Mouse (Mus musculus) midbrain, embryonic 12.5 days (tissue): Measurements from ENCODE around the gene Pnkp. TPM values are rescaled to one million over a fixed set of nuclear protein-coding genes. Genes with fewer than 3 reads are reported as not detected.

ENCODE experiments used
- ATAC-seq: fragments of 200-750 bp; cut with Nextera tagmentation; 2 replicates; pipeline ENCODE4 v1.8.0; 2017; ENCODE audit warnings: low read depth, moderate TSS enrichment, moderate library complexity; ENCODE audit not compliant: low FRiP score
- H3K27ac ChIP-seq: fragments of 300-500 bp; sonication (generic); replicated peaks from 2 replicates; pipeline ENCODE4 v1.5.1; 2016; ENCODE audit warnings: mild to moderate bottlenecking
- H3K27me3 ChIP-seq: fragments of 300-500 bp; sonication (generic); 2 replicates; pipeline ENCODE4 v1.6.1; 2016; ENCODE audit warnings: mild to moderate bottlenecking
- H3K36me3 ChIP-seq: fragments of 300-500 bp; sonication (generic); 2 replicates; pipeline ENCODE4 v1.6.1; 2016
- H3K4me1 ChIP-seq: fragments of 300-500 bp; sonication (generic); 2 replicates; pipeline ENCODE4 v1.6.1; 2016
- H3K4me2 ChIP-seq: fragments of 300-500 bp; sonication (generic); replicated peaks from 2 replicates; pipeline ENCODE4 v1.6.1; 2016; ENCODE audit warnings: mild to moderate bottlenecking, moderate library complexity
- H3K4me3 ChIP-seq: fragments of 300-500 bp; sonication (generic); 2 replicates; pipeline ENCODE4 v1.5.1; 2016; ENCODE audit warnings: mild to moderate bottlenecking
- H3K9ac ChIP-seq: fragments of 300-500 bp; sonication (generic); replicated peaks from 2 replicates; pipeline ENCODE4 v1.6.1; 2016; ENCODE audit warnings: mild to moderate bottlenecking, moderate library complexity
- H3K9me3 ChIP-seq: fragments of 300-500 bp; sonication (generic); 2 replicates; pipeline ENCODE4 v1.6.1; 2016; ENCODE audit warnings: mild to moderate bottlenecking
- WGBS: fragments of 180-500 bp; shearing (Covaris S2); methylation state at CpG from one replicate; pipeline ENCODE4 v1.1.7; 2016; 5-methylcytosine and 5-hydroxymethylcytosine counted together
- polyA plus RNA-seq: library from polyadenylated mRNA; unstranded; fragments of >200 nt; fragmentation: Nextera tagmentation; extraction: Ambion mirVana; gene quantifications from 2 replicates; pipeline ENCODE4 v1.2.1, GENCODE M21; 2016

The Pnkp gene
- polyA plus RNA-seq, 1 experiment from 2014 or later = 44.0 TPM

DNA sequence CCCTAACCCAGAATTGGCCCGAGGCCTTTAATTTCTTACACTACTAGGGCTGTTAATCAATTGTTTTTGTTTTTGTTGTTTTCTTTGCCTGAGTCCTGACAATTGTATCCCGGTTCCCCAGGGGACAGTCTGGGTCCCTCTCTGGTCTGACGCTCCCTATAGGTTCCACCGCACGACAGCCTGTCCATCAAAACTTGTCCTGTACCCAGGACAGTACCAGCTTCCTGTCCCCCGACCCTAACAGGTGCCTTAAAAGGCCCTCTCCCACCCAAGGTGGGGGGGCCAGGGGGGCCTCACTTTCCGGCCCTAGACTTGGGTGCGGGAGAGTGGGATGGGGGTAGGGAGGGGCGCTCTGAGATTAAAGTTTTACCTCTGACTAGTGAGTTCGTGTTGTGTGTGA lies 1.9 kb upstream of the Pnkp start:
- Histone ChIP-seq H3K36me3 (peaks cover 18% of the 10 kb centered on the region), H3K9ac (peak overlapping the region; percentile 69), H3K4me1 (peaks cover 60% of the 10 kb centered on the region), H3K9me3 (no peaks in the 10 kb centered on the region), H3K4me2 (peak overlapping the region; percentile 77), H3K4me3 (peak overlapping the region; percentile 46), H3K27me3 (no peaks in the 10 kb centered on the region), H3K27ac (peak overlapping the region; percentile 90)
- 42% methylated on average over 10 of the region's 10 CpGs for WGBS
- ATAC-seq = no peak

DNA sequence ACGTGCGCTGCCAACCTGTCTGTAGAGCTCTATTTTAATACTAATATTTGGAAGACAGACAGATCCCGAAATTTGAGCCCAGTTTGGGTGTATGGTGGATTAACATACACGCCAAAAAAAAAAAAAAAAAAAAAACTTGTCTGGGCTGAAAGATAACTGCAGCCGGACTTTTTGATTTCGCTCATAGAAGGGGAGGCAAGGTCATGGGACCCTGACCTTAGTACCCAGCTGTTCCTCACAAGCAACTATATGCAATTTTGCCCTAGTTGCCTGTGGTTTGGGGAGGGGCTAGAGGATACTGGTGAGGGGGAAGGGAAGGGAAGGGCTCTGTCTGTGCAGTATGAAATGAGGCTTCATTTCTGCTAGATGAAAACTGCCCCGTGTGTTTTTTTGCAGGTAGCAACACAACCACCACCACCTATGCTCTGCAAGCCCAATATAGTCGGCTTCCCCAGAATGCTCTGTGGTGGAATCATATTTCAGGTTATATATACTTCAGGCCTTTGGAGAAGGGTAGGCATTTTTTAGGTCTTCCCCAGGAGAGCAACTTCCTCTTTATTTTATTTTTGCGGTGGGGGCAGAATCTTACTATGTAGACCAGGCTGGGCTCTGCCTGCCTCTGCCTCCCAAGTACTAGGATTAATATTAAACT lies 548 bp upstream of the Pnkp start:
- Histone ChIP-seq H3K4me1 (peaks cover 57% of the 10 kb centered on the region), H3K27ac (peak overlapping the region; percentile 92), H3K9me3 (no peaks in the 10 kb centered on the region), H3K36me3 (peaks cover 21% of the 10 kb centered on the region), H3K27me3 (no peaks in the 10 kb centered on the region), H3K9ac (peak overlapping the region; percentile 89; the same call in 1 of the 2 replicates), H3K4me2 (peak overlapping the region; percentile 68), H3K4me3 (peak overlapping the region; percentile 71)
- WGBS = 69% methylated on average over 9 of the region's 9 CpGs
- ATAC-seq = no peak

DNA sequence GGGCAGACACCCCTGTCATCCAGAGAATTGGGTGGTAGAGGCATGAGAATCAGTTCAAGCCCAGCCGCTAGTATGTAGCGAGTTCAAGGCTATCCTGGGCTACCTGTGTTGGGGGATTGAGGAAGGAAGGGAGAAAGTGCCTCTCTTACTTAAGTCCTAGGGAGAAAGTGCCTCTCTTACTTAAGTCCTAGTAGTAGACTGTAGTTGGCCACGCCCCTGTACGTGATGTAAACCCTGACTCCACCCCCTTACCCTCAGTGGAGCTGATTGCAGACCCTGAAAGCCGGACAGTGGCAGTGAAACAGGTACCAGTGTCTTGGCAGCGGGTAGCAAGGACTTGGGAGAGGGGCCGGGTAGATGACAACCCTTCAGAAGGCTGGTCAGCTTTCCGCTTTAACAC lies 966 bp downstream of the Pnkp start:
- peak overlapping the region; percentile 92; the same call in 1 of the 2 replicates for H3K27ac ChIP-seq
- ATAC-seq = no peak
- peaks cover 50% of the 10 kb centered on the region for H3K4me1 ChIP-seq
- peak overlapping the region; percentile 71 for H3K4me3 ChIP-seq
- no peaks in the 10 kb centered on the region for H3K27me3 ChIP-seq
- 31% methylated on average over 8 of the region's 8 CpGs for WGBS
- peaks cover 30% of the 10 kb centered on the region for H3K36me3 ChIP-seq
- H3K9me3 ChIP-seq = no peaks in the 10 kb centered on the region
- H3K4me2 ChIP-seq = peak overlapping the region; percentile 68
- H3K9ac ChIP-seq = peak overlapping the region; percentile 89

DNA sequence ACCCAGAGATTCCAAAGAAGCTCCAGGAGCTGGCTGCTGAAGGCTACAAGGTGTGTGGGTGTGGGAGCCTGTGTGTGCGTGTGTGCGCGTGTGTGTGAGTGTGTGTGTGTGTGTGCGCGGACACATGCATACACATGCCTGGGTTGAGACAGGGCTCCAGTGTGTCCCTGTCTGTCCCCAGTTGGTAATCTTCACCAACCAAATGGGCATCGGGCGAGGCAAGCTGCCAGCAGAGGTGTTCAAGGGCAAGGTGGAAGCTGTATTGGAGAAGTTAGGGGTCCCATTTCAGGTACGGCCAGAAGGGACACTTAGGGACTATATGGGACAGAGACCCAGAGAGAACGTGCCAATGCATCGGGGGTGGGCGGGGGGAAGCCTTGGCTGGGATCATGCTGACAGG lies 3.0 kb downstream of the Pnkp start:
- WGBS = 94% methylated on average over 11 of the region's 11 CpGs
- H3K4me2 ChIP-seq = no peak overlapping the region
- peaks cover 34% of the 10 kb centered on the region for H3K4me1 ChIP-seq
- H3K36me3 ChIP-seq = peaks cover 43% of the 10 kb centered on the region
- H3K27ac ChIP-seq = no peak overlapping the region
- H3K27me3 ChIP-seq = no peaks in the 10 kb centered on the region
- no peaks in the 10 kb centered on the region for H3K9me3 ChIP-seq
- H3K9ac ChIP-seq = no peak overlapping the region
- ATAC-seq = no peak
- no peak overlapping the region for H3K4me3 ChIP-seq

DNA sequence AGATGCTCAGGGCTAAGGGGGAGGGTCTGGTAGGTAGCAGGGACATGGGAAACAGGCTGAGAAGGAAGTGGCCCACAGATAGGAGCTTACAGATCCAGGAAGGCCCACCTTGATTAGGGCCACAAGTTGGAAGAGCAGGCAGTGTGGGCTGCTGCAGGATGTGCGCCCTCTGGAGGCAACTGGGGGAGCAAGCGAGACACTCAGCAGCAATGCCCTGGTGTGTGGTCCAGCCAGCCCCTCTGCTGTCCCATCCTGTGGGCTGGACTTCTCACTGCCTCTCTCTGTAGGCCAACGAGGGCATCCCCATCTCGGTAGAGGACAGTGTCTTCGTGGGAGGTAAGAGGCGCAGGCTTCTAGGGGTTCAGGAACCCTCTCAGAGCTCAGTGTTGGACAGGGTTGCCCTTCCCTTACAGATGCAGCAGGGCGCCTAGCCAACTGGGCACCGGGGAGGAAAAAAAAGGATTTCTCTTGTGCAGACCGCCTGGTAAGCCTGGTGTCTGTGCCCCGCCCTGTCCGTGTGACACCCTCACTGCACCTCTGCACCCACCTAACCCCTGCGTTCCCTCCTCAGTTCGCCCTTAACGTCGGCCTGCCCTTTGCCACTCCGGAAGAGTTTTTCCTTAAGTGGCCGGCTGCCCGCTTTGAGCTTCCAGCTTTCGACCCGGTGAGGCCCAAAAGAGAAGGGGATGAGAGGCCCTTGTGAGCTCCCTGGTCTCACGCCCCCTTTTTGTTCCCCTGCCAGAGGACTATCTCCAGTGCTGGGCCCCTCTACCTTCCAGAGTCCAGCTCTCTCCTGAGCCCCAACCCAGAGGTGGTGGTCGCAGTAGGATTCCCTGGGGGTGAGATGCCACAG lies 3.9 kb downstream of the Pnkp start:
- H3K9ac ChIP-seq = peak overlapping the region; percentile 50; the same call in 1 of the 2 replicates
- H3K27me3 ChIP-seq = no peaks in the 10 kb centered on the region
- no peaks in the 10 kb centered on the region for H3K9me3 ChIP-seq
- peak overlapping the region; percentile 52 for H3K27ac ChIP-seq
- H3K4me3 ChIP-seq = 0 out of 2 replicates have a peak overlapping the region, but pooled peaks have one; percentile 18
- no peak overlapping the region for H3K4me2 ChIP-seq
- H3K36me3 ChIP-seq = peaks cover 52% of the 10 kb centered on the region
- 61% methylated on average over 22 of the region's 22 CpGs for WGBS
- peak; percentile 5; the same call in 1 of the 2 replicates for ATAC-seq
- H3K4me1 ChIP-seq = peaks cover 38% of the 10 kb centered on the region

DNA sequence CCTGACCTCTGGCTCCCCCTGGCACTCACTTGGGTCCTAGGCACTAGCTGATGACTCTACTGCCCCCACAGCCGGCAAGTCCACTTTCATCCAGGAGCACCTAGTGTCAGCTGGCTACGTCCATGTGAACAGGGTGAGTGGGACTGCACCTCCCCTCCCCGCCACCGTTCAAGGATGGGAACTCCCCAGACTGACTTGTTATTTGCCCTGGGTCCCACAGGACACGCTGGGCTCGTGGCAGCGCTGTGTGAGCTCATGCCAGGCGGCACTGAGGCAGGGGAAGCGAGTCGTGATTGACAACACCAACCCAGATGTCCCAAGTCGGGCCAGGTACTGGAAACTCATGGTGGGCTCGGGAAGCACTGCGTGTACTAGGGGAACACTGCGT lies 4.5 kb downstream of the Pnkp start:
- no peaks in the 10 kb centered on the region for H3K27me3 ChIP-seq
- H3K27ac ChIP-seq = peak overlapping the region; percentile 52
- no peak for ATAC-seq
- peaks cover 42% of the 10 kb centered on the region for H3K4me1 ChIP-seq
- H3K4me3 ChIP-seq = no peak overlapping the region
- H3K9me3 ChIP-seq = no peaks in the 10 kb centered on the region
- no peak overlapping the region for H3K4me2 ChIP-seq
- 83% methylated on average over 14 of the region's 14 CpGs for WGBS
- no peak overlapping the region for H3K9ac ChIP-seq
- peaks cover 57% of the 10 kb centered on the region for H3K36me3 ChIP-seq

DNA sequence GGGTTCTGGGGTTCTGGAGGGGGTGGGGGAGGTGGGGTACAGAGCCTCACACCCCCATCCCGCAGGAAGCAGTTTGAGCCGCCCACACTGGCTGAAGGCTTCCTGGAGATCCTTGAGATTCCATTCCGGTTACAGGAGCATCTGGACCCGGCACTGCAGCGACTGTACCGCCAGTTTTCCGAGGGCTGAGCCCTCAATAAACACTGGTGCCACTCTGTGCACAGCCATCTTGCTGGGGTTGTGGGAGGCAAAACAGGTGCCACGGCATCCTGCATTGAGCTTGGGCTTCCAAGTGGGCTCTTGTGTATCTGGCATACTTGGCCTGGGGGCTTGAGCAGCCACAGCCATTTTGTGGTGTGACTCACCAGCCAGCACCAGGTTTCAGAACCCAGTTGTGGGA lies 5.5 kb downstream of the Pnkp start:
- Histone ChIP-seq H3K9me3 (no peaks in the 10 kb centered on the region), H3K27ac (no peak overlapping the region), H3K4me2 (no peak overlapping the region), H3K4me3 (no peak overlapping the region), H3K36me3 (peaks cover 61% of the 10 kb centered on the region), H3K4me1 (peaks cover 49% of the 10 kb centered on the region), H3K9ac (no peak overlapping the region), H3K27me3 (no peaks in the 10 kb centered on the region)
- no peak for ATAC-seq
- WGBS = 90% methylated on average over 8 of the region's 8 CpGs

DNA sequence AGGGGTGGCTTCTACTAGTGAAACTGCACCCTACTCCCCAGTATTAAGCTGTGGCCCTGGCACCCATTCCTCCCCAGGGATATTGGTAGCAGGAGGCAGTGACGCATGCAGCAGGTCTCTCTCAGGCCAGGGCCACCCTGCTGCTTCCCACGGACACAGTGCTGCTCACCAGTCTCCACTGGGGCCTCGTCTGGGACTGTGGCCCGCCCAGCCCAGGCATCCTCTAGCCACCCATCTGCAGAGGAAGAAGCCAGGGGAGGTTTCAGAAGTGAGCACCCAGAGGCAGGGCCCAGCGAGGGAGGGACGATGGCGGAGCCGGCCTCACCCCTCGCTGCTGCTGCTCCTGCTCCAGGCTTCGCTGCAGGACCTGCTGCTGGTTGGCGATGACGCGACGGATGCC lies 6.3 kb downstream of the Pnkp start:
- Histone ChIP-seq H3K9me3 (no peaks in the 10 kb centered on the region), H3K4me1 (peaks cover 51% of the 10 kb centered on the region), H3K4me3 (no peak overlapping the region), H3K27ac (no peak overlapping the region), H3K36me3 (peaks cover 61% of the 10 kb centered on the region), H3K9ac (no peak overlapping the region), H3K27me3 (no peaks in the 10 kb centered on the region), H3K4me2 (no peak overlapping the region)
- WGBS = 91% methylated on average over 14 of the region's 14 CpGs
- no peak for ATAC-seq

DNA sequence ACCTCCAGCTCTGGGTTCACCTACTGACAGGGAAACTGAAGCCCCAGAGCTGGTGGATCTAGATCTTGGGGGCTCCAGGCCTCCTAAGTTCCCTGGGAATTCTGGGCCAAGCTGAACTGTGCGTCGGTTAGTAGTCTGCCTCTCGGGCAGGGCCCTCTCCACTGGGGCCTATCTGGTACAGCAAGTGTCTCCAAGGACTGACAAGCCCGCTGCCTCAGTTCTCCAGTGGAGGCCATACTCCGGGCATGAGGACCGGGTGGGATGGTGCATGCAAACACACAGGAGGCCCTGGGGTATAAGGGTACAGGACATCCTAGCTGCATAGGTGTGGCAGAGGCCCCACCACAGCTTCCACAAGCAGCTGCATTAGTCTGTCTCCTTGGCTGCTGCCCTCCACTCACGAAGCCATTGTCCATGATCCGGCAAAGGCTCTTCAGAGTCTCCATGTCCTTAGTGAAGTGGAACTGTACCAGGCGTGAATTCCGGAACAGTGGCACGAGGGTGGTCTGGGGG lies 7.1 kb downstream of the Pnkp start:
- 85% methylated on average over 11 of the region's 11 CpGs for WGBS
- ATAC-seq = no peak
- Histone ChIP-seq H3K27ac (no peak overlapping the region), H3K36me3 (peaks cover 61% of the 10 kb centered on the region), H3K4me1 (peaks cover 48% of the 10 kb centered on the region), H3K27me3 (no peaks in the 10 kb centered on the region), H3K4me2 (no peak overlapping the region), H3K9me3 (no peaks in the 10 kb centered on the region), H3K9ac (no peak overlapping the region), H3K4me3 (no peak overlapping the region)

DNA sequence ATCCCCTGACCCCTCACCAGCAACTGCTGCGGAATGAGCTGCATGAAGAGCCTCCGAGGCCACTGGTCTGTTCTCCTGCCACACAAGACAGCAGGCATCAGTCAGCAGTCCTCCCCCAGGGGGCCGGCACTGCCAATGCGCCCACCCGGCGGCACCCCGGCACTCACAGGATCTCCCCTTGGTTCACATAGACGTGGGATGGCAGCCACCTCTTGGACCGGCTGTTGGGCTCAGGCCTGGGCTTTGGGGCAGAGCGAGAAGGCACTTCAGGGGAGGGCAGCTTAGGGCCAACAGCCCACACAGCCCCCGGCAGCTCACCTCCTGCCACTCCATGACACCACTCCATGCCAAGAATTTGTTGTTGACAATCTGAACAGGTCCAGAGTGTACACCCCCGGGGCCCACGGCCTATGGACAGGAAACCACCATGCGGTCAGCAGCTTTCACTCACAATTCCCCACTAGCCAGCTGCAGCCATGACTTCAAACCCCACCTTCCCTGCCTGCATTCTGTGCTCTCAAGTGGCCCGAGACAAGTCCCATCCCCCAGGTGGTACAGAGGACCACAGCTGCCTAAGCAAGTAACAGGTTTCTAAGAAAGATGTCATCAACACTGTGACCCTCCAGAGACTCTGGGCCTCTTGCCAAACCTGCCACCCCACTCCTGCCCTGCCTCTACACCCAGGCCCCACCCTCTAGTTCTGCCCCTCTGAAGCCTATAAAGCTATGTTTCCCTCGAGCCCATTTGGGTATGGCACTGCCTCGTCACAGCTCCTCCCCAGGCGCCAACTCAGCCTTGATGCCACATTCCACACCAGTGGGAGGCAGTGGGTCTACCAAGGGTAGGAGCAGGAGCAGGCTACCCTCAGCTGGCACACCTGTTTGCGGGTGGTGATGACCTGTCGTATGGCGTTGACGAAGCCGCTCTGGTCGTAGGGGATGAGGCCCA lies 7.9 kb downstream of the Pnkp start:
- peaks cover 48% of the 10 kb centered on the region for H3K4me1 ChIP-seq
- no peak overlapping the region for H3K4me3 ChIP-seq

DNA sequence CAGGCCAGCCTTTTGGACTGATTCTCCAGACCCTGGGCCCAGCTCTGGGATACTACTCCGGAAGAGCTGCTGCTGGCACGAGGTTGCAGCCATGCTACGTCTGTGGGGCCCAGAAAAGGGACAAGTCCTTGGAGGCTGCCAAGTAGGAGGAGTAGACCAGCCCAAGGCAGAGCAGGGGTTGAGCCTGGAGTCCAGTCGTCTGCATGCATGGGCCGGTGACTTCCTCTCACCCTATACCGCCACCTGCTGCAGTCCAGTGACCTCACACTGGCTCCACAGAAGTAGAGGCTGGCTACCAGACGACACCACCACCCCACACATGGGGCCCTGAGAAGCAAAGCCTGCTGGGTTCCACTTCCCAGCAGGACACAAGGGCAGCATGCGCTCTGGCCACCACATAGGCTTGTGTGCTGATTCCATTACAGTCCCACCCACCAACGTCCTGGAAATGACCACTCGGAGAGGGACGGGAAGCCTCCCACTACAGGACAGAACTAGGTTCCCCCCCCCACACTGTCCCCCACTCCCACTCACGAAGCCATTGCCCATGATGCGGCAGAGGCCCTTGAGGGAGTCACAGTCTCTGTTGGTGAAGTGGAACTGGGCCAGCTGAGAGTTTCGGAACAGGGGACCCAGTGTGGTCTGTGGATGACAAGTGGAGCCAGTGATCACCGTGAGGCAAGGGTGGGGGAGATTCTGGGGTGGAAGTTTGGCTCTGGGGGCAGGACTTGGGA lies 9.5 kb downstream of the Pnkp start:
- Histone ChIP-seq H3K4me3 (peak overlapping the region; percentile 95), H3K27me3 (no peaks in the 10 kb centered on the region), H3K9me3 (no peaks in the 10 kb centered on the region), H3K4me1 (peaks cover 51% of the 10 kb centered on the region), H3K36me3 (peaks cover 53% of the 10 kb centered on the region), H3K27ac (0 out of 2 replicates have a peak overlapping the region, but pooled peaks have one; percentile 15), H3K4me2 (peak overlapping the region; percentile 91), H3K9ac (peak overlapping the region; percentile 98; the same call in 1 of the 2 replicates)
- WGBS = 67% methylated on average over 15 of the region's 15 CpGs
- no peak for ATAC-seq

More for the DNA sequence above, 7.9 kb downstream of the Pnkp start:
- H3K36me3 ChIP-seq = peaks cover 57% of the 10 kb centered on the region
- 0 out of 2 replicates have a peak overlapping the region, but pooled peaks have one; percentile 2 for H3K27ac ChIP-seq
- H3K4me2 ChIP-seq = no peak overlapping the region
- H3K9ac ChIP-seq = no peak overlapping the region
- 86% methylated on average over 24 of the region's 24 CpGs for WGBS
- H3K27me3 ChIP-seq = no peaks in the 10 kb centered on the region
- no peak for ATAC-seq
- H3K9me3 ChIP-seq = no peaks in the 10 kb centered on the region
